Mouse (Mus musculus): ENCODE data around the gene Fmnl3. TPM values are rescaled to one million over a fixed set of nuclear protein-coding genes. Genes with fewer than 3 reads are reported as not detected.

Fmnl3 gene
- total RNA-seq, 2 experiments from 2014 or later, result 29.4 to 29.7 TPM

Other genes starting within 250 kb of the Fmnl3 start
- gene Spats2, start 244.6 kb downstream of the Fmnl3 start, total RNA-seq (2021), result 10 to 100 TPM; 11.4 to 12.3 TPM
- gene Kcnh3, start 145.6 kb downstream of the Fmnl3 start, total RNA-seq (2021), result under 1 TPM; 0.36 to 0.68 TPM
- gene Mcrs1, start 118.5 kb downstream of the Fmnl3 start, total RNA-seq (2021), result 10 to 100 TPM; 57.5 to 61.6 TPM
- gene Prpf40b, start 75.4 kb downstream of the Fmnl3 start, total RNA-seq (2021), result 10 to 100 TPM; 25.5 to 26.3 TPM
- gene Fam186b, start 74.6 kb downstream of the Fmnl3 start, total RNA-seq (2021), result not detected
- 100 to 1,000 TPM; 216 to 219 TPM for gene Tmbim6, start 22.4 kb upstream of the Fmnl3 start, total RNA-seq (2021)
- 10 to 100 TPM; 11.2 to 13.6 TPM for gene Nckap5l, start 87.3 kb upstream of the Fmnl3 start, total RNA-seq (2021)
- gene Bcdin3d, start 104.2 kb upstream of the Fmnl3 start, total RNA-seq (2021), result 1 to 10 TPM; 3.9 to 4.9 TPM
- gene Faim2, start 157.7 kb upstream of the Fmnl3 start, total RNA-seq (2021), result under 1 TPM; 0.12 to 0.74 TPM
- gene Aqp2, start 208.6 kb upstream of the Fmnl3 start, total RNA-seq (2021), result not detected
- 1 to 10 TPM in 1 of 2 experiments, under 1 TPM in 1; 0.63 to 1.2 TPM for gene Aqp5, start 220.3 kb upstream of the Fmnl3 start, total RNA-seq (2021)
- not detected for gene Aqp6, start 230.9 kb upstream of the Fmnl3 start, total RNA-seq (2021)